Mouse (Mus musculus): Measurements from ENCODE around the gene Dld.

DNA sequence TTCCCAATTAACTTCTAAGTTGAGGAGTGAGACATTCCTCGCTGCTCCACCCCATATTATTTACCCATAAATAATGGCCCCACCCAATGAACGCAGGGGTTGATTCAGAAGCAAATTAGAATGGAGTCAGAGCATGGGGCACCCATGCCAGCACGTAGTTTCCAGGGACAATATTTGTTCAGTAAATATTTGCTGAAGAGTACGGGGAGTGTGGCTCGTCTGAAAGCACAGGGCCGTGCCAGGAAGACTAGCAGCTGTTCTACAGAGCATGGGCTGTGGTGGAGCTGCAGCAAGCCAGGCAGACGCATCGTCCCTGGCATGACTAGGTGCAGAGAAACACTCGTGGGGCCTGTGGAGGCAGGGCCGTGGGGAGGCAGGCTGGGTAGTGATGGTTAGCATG is 56.7 kb downstream of the Dld start:
- no peak for TF ChIP-seq CTCF (IDR thresholded peaks at IDR 0.05; ENCODE audit: extremely low read depth, insufficient read length, insufficient replicate concordance, low read depth, low read length)
- no peak for TF ChIP-seq POLR2A (IDR thresholded peaks at IDR 0.05; ENCODE audit: low read depth, low read length)
